Mouse (Mus musculus): ENCODE measurements at regions not wholly inside any gene's neighbourhood (a gene's known extent, or its start where the extent isn't known, plus 50 kb on each side); places are given as distances from the start of the nearest gene placed in this dataset.
A peak's percentile ranks its signal among the peaks of the same experiment; 100 is the strongest.

- Histone ChIP-seq H3K4me3 (replicated peaks) (no peak overlapping the region), H3K4me1 (no peaks in the 10 kb centered on the region), H3K27me3 (no peaks in the 10 kb centered on the region), H3K9ac (no peak overlapping the region), H3K36me3 (replicated peaks) (no peaks in the 10 kb centered on the region), H3K4me2 (no peak overlapping the region), H3K27ac (no peak overlapping the region), H3K9me3 (no peaks in the 10 kb centered on the region)
- 40% methylated on average over 5 of the region's 5 CpGs for WGBS
- peak; percentile 86; the same call in 1 of the 2 replicates for ATAC-seq (ENCODE audit: low FRiP score)
These were observed 204.6 kb upstream of the Tlr4 start for GRCm38 (mm10) chr4:66622650-66623394.

GRCm38 (mm10) chr4:66618811-66619440 lies 208.5 kb upstream of the Tlr4 start:
- no peaks in the 10 kb centered on the region for H3K36me3 ChIP-seq (replicated peaks)
- H3K27me3 ChIP-seq: no peaks in the 10 kb centered on the region
- H3K9ac ChIP-seq: no peak overlapping the region
- no peak overlapping the region for H3K27ac ChIP-seq
- no peak overlapping the region for H3K4me2 ChIP-seq
- whole genome bisulfite sequencing: 87% methylated on average over 2 of the region's 2 CpGs
- no peak overlapping the region for H3K4me3 ChIP-seq (replicated peaks)
- no peaks in the 10 kb centered on the region for H3K9me3 ChIP-seq
- no peaks in the 10 kb centered on the region for H3K4me1 ChIP-seq
- no peak for ATAC-seq (ENCODE audit: low FRiP score)

GRCm38 (mm10) chr4:66617743-66618736 lies 209.3 kb upstream of the Tlr4 start:
- no peak for ATAC-seq (ENCODE audit: low FRiP score)
- no peak overlapping the region for H3K9ac ChIP-seq
- H3K9me3 ChIP-seq: no peaks in the 10 kb centered on the region
- no peaks in the 10 kb centered on the region for H3K36me3 ChIP-seq (replicated peaks)
- H3K27me3 ChIP-seq: no peaks in the 10 kb centered on the region
- 83% methylated on average over 7 of the region's 7 CpGs for WGBS
- no peaks in the 10 kb centered on the region for H3K4me1 ChIP-seq
- H3K4me2 ChIP-seq: no peak overlapping the region
- no peak overlapping the region for H3K4me3 ChIP-seq (replicated peaks)
- no peak overlapping the region for H3K27ac ChIP-seq

- no peaks in the 10 kb centered on the region for H3K9me3 ChIP-seq
- no peak for ATAC-seq (ENCODE audit: low FRiP score)
- WGBS: 84% methylated on average over 4 of the region's 4 CpGs
- H3K4me2 ChIP-seq: no peak overlapping the region
- H3K36me3 ChIP-seq (replicated peaks): no peaks in the 10 kb centered on the region
- H3K27me3 ChIP-seq: no peaks in the 10 kb centered on the region
- no peak overlapping the region for H3K27ac ChIP-seq
- no peak overlapping the region for H3K9ac ChIP-seq
- H3K4me1 ChIP-seq: no peaks in the 10 kb centered on the region
- H3K4me3 ChIP-seq (replicated peaks): no peak overlapping the region
These were observed 210.3 kb upstream of the Tlr4 start for GRCm38 (mm10) chr4:66617101-66617500.

GRCm38 (mm10) chr4:66604849-66605248 lies 200.4 kb upstream of the Astn2 start:
- no peaks in the 10 kb centered on the region for H3K36me3 ChIP-seq (replicated peaks)
- H3K27ac ChIP-seq: no peak overlapping the region
- no peak for ATAC-seq (ENCODE audit: low FRiP score)
- no peak overlapping the region for H3K4me3 ChIP-seq (replicated peaks)
- H3K27me3 ChIP-seq: no peaks in the 10 kb centered on the region
- no peak overlapping the region for H3K9ac ChIP-seq
- no peaks in the 10 kb centered on the region for H3K4me1 ChIP-seq
- H3K9me3 ChIP-seq: no peaks in the 10 kb centered on the region
- H3K4me2 ChIP-seq: no peak overlapping the region

- H3K27me3 ChIP-seq: no peaks in the 10 kb centered on the region
These were observed 194.3 kb upstream of the Astn2 start for GRCm38 (mm10) chr4:66598737-66599136.

GRCm38 (mm10) chr4:66586647-66587046 lies 182.2 kb upstream of the Astn2 start:
- Histone ChIP-seq H3K4me1 (peaks cover 6% of the 10 kb centered on the region), H3K9me3 (no peaks in the 10 kb centered on the region), H3K36me3 (replicated peaks) (no peaks in the 10 kb centered on the region), H3K27me3 (no peaks in the 10 kb centered on the region), H3K4me3 (replicated peaks) (no peak overlapping the region), H3K4me2 (no peak overlapping the region), H3K9ac (no peak overlapping the region), H3K27ac (no peak overlapping the region)
- ATAC-seq (ENCODE audit: low FRiP score): peak; percentile 14; the same call in 1 of the 2 replicates
- 52% methylated on average over 5 of the region's 5 CpGs for WGBS

More at GRCm38 (mm10) chr4:66598737-66599136, 194.3 kb upstream of the Astn2 start:
- Histone ChIP-seq H3K4me2 (no peak overlapping the region), H3K27ac (no peak overlapping the region), H3K4me3 (replicated peaks) (no peak overlapping the region), H3K4me1 (no peaks in the 10 kb centered on the region), H3K36me3 (replicated peaks) (no peaks in the 10 kb centered on the region), H3K9ac (no peak overlapping the region), H3K9me3 (no peaks in the 10 kb centered on the region)
- WGBS: 100% methylated on average over 1 of the region's 1 CpGs
- no peak for ATAC-seq (ENCODE audit: low FRiP score)

- Histone ChIP-seq H3K4me2 (no peak overlapping the region; the same call in 1 of the 2 replicates), H3K4me3 (replicated peaks) (no peak overlapping the region), H3K4me1 (peaks cover 6% of the 10 kb centered on the region), H3K27me3 (no peaks in the 10 kb centered on the region), H3K36me3 (replicated peaks) (no peaks in the 10 kb centered on the region), H3K9ac (no peak overlapping the region), H3K9me3 (no peaks in the 10 kb centered on the region), H3K27ac (no peak overlapping the region)
- peak; percentile 65; the same call in 1 of the 2 replicates for ATAC-seq (ENCODE audit: low FRiP score)
- WGBS: 6% methylated on average over 3 of the region's 3 CpGs
These were observed 181.8 kb upstream of the Astn2 start for GRCm38 (mm10) chr4:66586166-66586565.

GRCm38 (mm10) chr4:66556936-66557335 lies 152.5 kb upstream of the Astn2 start:
- H3K9me3 ChIP-seq: no peaks in the 10 kb centered on the region
- no peak overlapping the region for H3K4me2 ChIP-seq
- H3K27ac ChIP-seq: no peak overlapping the region
- H3K9ac ChIP-seq: no peak overlapping the region
- H3K4me1 ChIP-seq: no peaks in the 10 kb centered on the region
- no peaks in the 10 kb centered on the region for H3K27me3 ChIP-seq
- ATAC-seq (ENCODE audit: low FRiP score): no peak
- H3K4me3 ChIP-seq (replicated peaks): no peak overlapping the region
- no peaks in the 10 kb centered on the region for H3K36me3 ChIP-seq (replicated peaks)

- no peaks in the 10 kb centered on the region for H3K36me3 ChIP-seq (replicated peaks)
- 82% methylated on average over 3 of the region's 3 CpGs for WGBS
- ATAC-seq (ENCODE audit: low FRiP score): no peak
These were observed 146.1 kb upstream of the Astn2 start for GRCm38 (mm10) chr4:66550306-66551104.

GRCm38 (mm10) chr4:66542833-66543436 lies 138.5 kb upstream of the Astn2 start:
- 47% methylated on average over 4 of the region's 4 CpGs for WGBS

More at GRCm38 (mm10) chr4:66550306-66551104, 146.1 kb upstream of the Astn2 start:
- no peaks in the 10 kb centered on the region for H3K9me3 ChIP-seq
- no peak overlapping the region for H3K4me2 ChIP-seq
- H3K27ac ChIP-seq: no peak overlapping the region
- no peaks in the 10 kb centered on the region for H3K27me3 ChIP-seq
- H3K4me1 ChIP-seq: no peaks in the 10 kb centered on the region
- no peak overlapping the region for H3K4me3 ChIP-seq (replicated peaks)
- no peak overlapping the region for H3K9ac ChIP-seq

More at GRCm38 (mm10) chr4:66542833-66543436, 138.5 kb upstream of the Astn2 start:
- Histone ChIP-seq H3K4me3 (replicated peaks) (no peak overlapping the region), H3K27me3 (no peaks in the 10 kb centered on the region), H3K4me1 (no peaks in the 10 kb centered on the region), H3K9ac (no peak overlapping the region), H3K4me2 (no peak overlapping the region), H3K27ac (no peak overlapping the region), H3K36me3 (replicated peaks) (no peaks in the 10 kb centered on the region), H3K9me3 (no peaks in the 10 kb centered on the region)
- ATAC-seq (ENCODE audit: low FRiP score): no peak

Measured in forebrain, embryonic 12.5 days (tissue).